Mouse (Mus musculus): ENCODE data around the gene Gm20509. TPM values are rescaled to one million over a fixed set of nuclear protein-coding genes. Genes with fewer than 3 reads are reported as not detected.

Gm20509 gene
- total RNA-seq, 4 experiments from 2014 or later = not detected

Other genes starting within 250 kb of the Gm20509 start
- gene Pygo1, start 176.8 kb upstream of the Gm20509 start, total RNA-seq (2022) = 10 to 100 TPM; 11.8 to 15.5 (median 14.5) TPM
- gene Dyx1c1, start 143.7 kb upstream of the Gm20509 start, total RNA-seq (2022) = 1 to 10 TPM in 2 of 4 experiments, under 1 TPM in 2; 0.75 to 1.4 (median 1.1) TPM
- gene Gm44503, start 143.6 kb upstream of the Gm20509 start, total RNA-seq (2022) = not detected
- 10 to 100 TPM; 11.2 to 15.6 (median 11.9) TPM for gene Ccpg1os, start 117.1 kb upstream of the Gm20509 start, total RNA-seq (2022)
- 100 to 1,000 TPM in 1 of 4 experiments, 10 to 100 TPM in 3; 78.5 to 101 (median 82.0) TPM for gene Ccpg1, start 117.0 kb upstream of the Gm20509 start, total RNA-seq (2022)
- 1 to 10 TPM; 3.7 to 4.6 (median 4.2) TPM for gene Pigb, start 62.1 kb upstream of the Gm20509 start, total RNA-seq (2022)
- 1 to 10 TPM in 3 of 4 experiments, under 1 TPM in 1; 0.46 to 2.0 (median 1.3) TPM for gene Rab27a, start 57.6 kb upstream of the Gm20509 start, total RNA-seq (2022)
- not detected for gene Khdc3, start 634 bp upstream of the Gm20509 start, total RNA-seq (2022)
- 10 to 100 TPM; 36.7 to 45.4 (median 41.7) TPM for gene Rsl24d1, start 11.0 kb downstream of the Gm20509 start, total RNA-seq (2022)

Measured in gastrocnemius, adult 8-10 months (tissue).